Mouse (Mus musculus): ENCODE data around the gene Ppara. TPM values are rescaled to one million over a fixed set of nuclear protein-coding genes. Genes with fewer than 3 reads are reported as not detected.
A peak's percentile ranks its signal among the peaks of the same experiment; 100 is the strongest.

Gene Ppara
- polyA plus RNA-seq, 1 experiment = 1.1 TPM

GRCm38 (mm10) chr15:85707458-85708030, 27.2 kb upstream of the Ppara start:
- TF ChIP-seq POLR2A (IDR thresholded peaks at IDR 0.05; ENCODE audit: borderline replicate concordance, control insufficient read depth, low read depth, low read length) (no peak), CTCF (IDR thresholded peaks at IDR 0.05; ENCODE audit: control insufficient read depth, insufficient read depth, low read length) (no peak)
- Histone ChIP-seq H3K27ac (ENCODE audit: control insufficient read depth, insufficient read depth, low read depth, low read length, poor library complexity) (no peak overlapping the region), H3K4me1 (ENCODE audit: control insufficient read depth, insufficient read depth, low read length) (no peaks in the 10 kb centered on the region), H3K4me3 (replicated peaks; ENCODE audit: control insufficient read depth, low read depth, low read length) (no peak overlapping the region)
- 82% methylated on average over 7 of the region's 7 CpGs for WGBS

- TF ChIP-seq POLR2A (IDR thresholded peaks at IDR 0.05; ENCODE audit: borderline replicate concordance, control insufficient read depth, low read depth, low read length) (no peak), CTCF (IDR thresholded peaks at IDR 0.05; ENCODE audit: control insufficient read depth, insufficient read depth, low read length) (no peak)
- H3K27ac ChIP-seq (ENCODE audit: control insufficient read depth, insufficient read depth, low read depth, low read length, poor library complexity) = no peak overlapping the region
- 88% methylated on average over 2 of the region's 2 CpGs for WGBS
- H3K4me3 ChIP-seq (replicated peaks; ENCODE audit: control insufficient read depth, low read depth, low read length) = no peak overlapping the region
- H3K4me1 ChIP-seq (ENCODE audit: control insufficient read depth, insufficient read depth, low read length) = no peaks in the 10 kb centered on the region
Observed at GRCm38 (mm10) chr15:85708217-85708616, 26.6 kb upstream of the Ppara start.

- 80% methylated on average over 4 of the region's 4 CpGs for WGBS
- no peak for TF ChIP-seq POLR2A (IDR thresholded peaks at IDR 0.05; ENCODE audit: borderline replicate concordance, control insufficient read depth, low read depth, low read length)
- no peak for TF ChIP-seq CTCF (IDR thresholded peaks at IDR 0.05; ENCODE audit: control insufficient read depth, insufficient read depth, low read length)
- no peaks in the 10 kb centered on the region for H3K4me1 ChIP-seq (ENCODE audit: control insufficient read depth, insufficient read depth, low read length)
- H3K27ac ChIP-seq (ENCODE audit: control insufficient read depth, insufficient read depth, low read depth, low read length, poor library complexity) = no peak overlapping the region; the same call in 1 of the 2 replicates
- H3K4me3 ChIP-seq (replicated peaks; ENCODE audit: control insufficient read depth, low read depth, low read length) = no peak overlapping the region
Observed at GRCm38 (mm10) chr15:85708843-85709242, 25.9 kb upstream of the Ppara start.

- WGBS = 27% methylated on average over 10 of the region's 10 CpGs
- Histone ChIP-seq H3K27ac (ENCODE audit: control insufficient read depth, insufficient read depth, low read depth, low read length, poor library complexity) (no peak overlapping the region), H3K4me3 (replicated peaks; ENCODE audit: control insufficient read depth, low read depth, low read length) (no peak overlapping the region), H3K4me1 (ENCODE audit: control insufficient read depth, insufficient read depth, low read length) (no peaks in the 10 kb centered on the region)
- TF ChIP-seq POLR2A (IDR thresholded peaks at IDR 0.05; ENCODE audit: borderline replicate concordance, control insufficient read depth, low read depth, low read length) (no peak), CTCF (IDR thresholded peaks at IDR 0.05; ENCODE audit: control insufficient read depth, insufficient read depth, low read length) (peak; percentile 89)
Observed at GRCm38 (mm10) chr15:85709268-85709973, 25.4 kb upstream of the Ppara start.

- TF ChIP-seq CTCF (IDR thresholded peaks at IDR 0.05; ENCODE audit: control insufficient read depth, insufficient read depth, low read length) (peak; percentile 99), POLR2A (IDR thresholded peaks at IDR 0.05; ENCODE audit: borderline replicate concordance, control insufficient read depth, low read depth, low read length) (no peak)
- Histone ChIP-seq H3K27ac (ENCODE audit: control insufficient read depth, insufficient read depth, low read depth, low read length, poor library complexity) (no peak overlapping the region), H3K4me3 (replicated peaks; ENCODE audit: control insufficient read depth, low read depth, low read length) (no peak overlapping the region), H3K4me1 (ENCODE audit: control insufficient read depth, insufficient read depth, low read length) (no peaks in the 10 kb centered on the region)
- WGBS = 0% methylated on average over 7 of the region's 8 CpGs
Observed at GRCm38 (mm10) chr15:85710179-85710578, 24.6 kb upstream of the Ppara start.

GRCm38 (mm10) chr15:85710641-85711580, 23.9 kb upstream of the Ppara start:
- 76% methylated on average over 17 of the region's 17 CpGs for WGBS
- H3K27ac ChIP-seq (ENCODE audit: control insufficient read depth, insufficient read depth, low read depth, low read length, poor library complexity) = no peak overlapping the region
- no peak for TF ChIP-seq POLR2A (IDR thresholded peaks at IDR 0.05; ENCODE audit: borderline replicate concordance, control insufficient read depth, low read depth, low read length)
- no peak for TF ChIP-seq CTCF (IDR thresholded peaks at IDR 0.05; ENCODE audit: control insufficient read depth, insufficient read depth, low read length)
- no peak overlapping the region for H3K4me3 ChIP-seq (replicated peaks; ENCODE audit: control insufficient read depth, low read depth, low read length)
- H3K4me1 ChIP-seq (ENCODE audit: control insufficient read depth, insufficient read depth, low read length) = no peaks in the 10 kb centered on the region

GRCm38 (mm10) chr15:85712565-85713168, 22.1 kb upstream of the Ppara start:
- TF ChIP-seq CTCF (IDR thresholded peaks at IDR 0.05; ENCODE audit: control insufficient read depth, insufficient read depth, low read length) = peak; percentile 52; the same call in 1 of the 2 replicates
- no peak for TF ChIP-seq POLR2A (IDR thresholded peaks at IDR 0.05; ENCODE audit: borderline replicate concordance, control insufficient read depth, low read depth, low read length)
- 47% methylated on average over 5 of the region's 5 CpGs for WGBS
- no peak overlapping the region for H3K4me3 ChIP-seq (replicated peaks; ENCODE audit: control insufficient read depth, low read depth, low read length)
- no peak overlapping the region for H3K27ac ChIP-seq (ENCODE audit: control insufficient read depth, insufficient read depth, low read depth, low read length, poor library complexity)
- no peaks in the 10 kb centered on the region for H3K4me1 ChIP-seq (ENCODE audit: control insufficient read depth, insufficient read depth, low read length)

All from bone marrow, adult 2 months (tissue).